Mouse (Mus musculus) E14TG2a.4 (cell line): ENCODE measurements at regions not wholly inside any gene's neighbourhood (a gene's known extent, or its start where the extent isn't known, plus 50 kb on each side); places are given as distances from the start of the nearest gene placed in this dataset.

ENCODE experiments used
- CTCF ChIP-seq: conservative IDR thresholded peaks from 2 replicates; pipeline ENCODE4 v1.5.1; 2014; ENCODE audit warnings: low read length
- NANOG ChIP-seq: IDR thresholded peaks from 2 replicates; pipeline ENCODE4 v1.6.1; 2014; ENCODE audit warnings: borderline replicate concordance, low read length, mixed read lengths
- POU5F1 ChIP-seq: IDR thresholded peaks from 2 replicates; pipeline ENCODE4 v1.6.1; 2014; ENCODE audit warnings: low read length, borderline replicate concordance

GRCm38 (mm10) chr13:59937147-59937546, 114.2 kb upstream of the Tut7 start:
- TF ChIP-seq CTCF: peak; percentile 49
- TF ChIP-seq NANOG: no peak
- no peak for TF ChIP-seq POU5F1
